Mouse (Mus musculus) megakaryocyte-erythroid progenitor cell, adult 5-6 weeks (primary cell): ENCODE measurements around the gene Chst10. TPM values are rescaled to one million over a fixed set of nuclear protein-coding genes. Genes with fewer than 3 reads are reported as not detected.

Experiments used
- ATAC-seq: replicated peaks from 2 replicates; pipeline ENCODE4 v1.8.0; 2016; ENCODE audit warnings: mild to moderate bottlenecking, inconsistent platforms; ENCODE audit not compliant: severe bottlenecking, poor library complexity, low FRiP score, low TSS enrichment
- total RNA-seq, 2 experiments: library from RNA; stranded (forward) in 1 of 2; stranded (reverse) in 1 of 2; fragments of 200-1000, 215-1000 nt in 1 of 2; fragments of >200 nt in 1 of 2; fragmentation: Nextera tagmentation in 1 of 2; gene quantifications; 2 replicates each; pipeline ENCODE4 v1.2.3; 2014 to 2017

Chst10 gene
- total RNA-seq, 2 experiments from 2014 or later = 1.2 to 12.8 TPM

- no peak for ATAC-seq
These were observed 74.1 kb downstream of the Chst10 start for GRCm38 (mm10) chr1:38823851-38824250.

- ATAC-seq = no peak
These were observed 78.3 kb downstream of the Chst10 start for GRCm38 (mm10) chr1:38819691-38820090.

GRCm38 (mm10) chr1:38817671-38818070, 80.3 kb downstream of the Chst10 start:
- ATAC-seq = no peak

- ATAC-seq = no peak
These were observed 80.7 kb downstream of the Chst10 start for GRCm38 (mm10) chr1:38817268-38817667.

GRCm38 (mm10) chr1:38816306-38816705, 81.7 kb downstream of the Chst10 start:
- ATAC-seq = no peak

Other genes starting within 250 kb of the Chst10 start
- 34.5 and 39.3 TPM in 2 replicates for gene Aff3, start 233.2 kb downstream of the Chst10 start, total RNA-seq (2014; fragmentation: Nextera tagmentation)
- 14.2 and 65.8 TPM in 2 replicates for gene Aff3, start 233.2 kb downstream of the Chst10 start, total RNA-seq (2017)
- gene Lonrf2, start 61.5 kb downstream of the Chst10 start, total RNA-seq (2014; fragmentation: Nextera tagmentation) = 0.79 and 2.3 TPM in 2 replicates
- gene Lonrf2, start 61.5 kb downstream of the Chst10 start, total RNA-seq (2017) = 0.30 and 1.8 TPM in 2 replicates
- gene Nms, start 41.0 kb upstream of the Chst10 start, total RNA-seq (2014; fragmentation: Nextera tagmentation) = not detected in 2 replicates
- not detected in 2 replicates for gene Nms, start 41.0 kb upstream of the Chst10 start, total RNA-seq (2017)
- gene Pdcl3, start 87.4 kb upstream of the Chst10 start, total RNA-seq (2014; fragmentation: Nextera tagmentation) = 38.1 and 43.7 TPM in 2 replicates
- 36.6 and 60.5 TPM in 2 replicates for gene Pdcl3, start 87.4 kb upstream of the Chst10 start, total RNA-seq (2017)